Mouse (Mus musculus) B cell, adult 2 months (primary cell): ENCODE results near the gene 2610042L04Rik.
"Not testable (repeated sequence)": the region's sequence is repeated elsewhere in the genome, so short reads cannot be mapped to it uniquely, and the experiment has no call there.

ENCODE experiments used
- DNase-seq, 2 experiments: peaks; one replicate each; pipeline ENCODE4 v3.0.0; 2022

2610042L04Rik gene

GRCm38 (mm10) chr14:4334476-4335080, at the start of gene 2610042L04Rik:
2610042L04Rik (plus strand) TSS chr14:4334763.
- DNase-seq, result not testable (repeated sequence)

- DNase-seq, result not testable (repeated sequence)
Measured at GRCm38 (mm10) chr14:4316983-4317382, 17.6 kb upstream of the 2610042L04Rik start, which contains the start of gene Gm3149. Gm3149 (plus strand) TSS chr14:4317283.

- not testable (repeated sequence) for DNase-seq
Measured at GRCm38 (mm10) chr14:4335506-4335905, 943 bp downstream of the 2610042L04Rik start.

DNA sequence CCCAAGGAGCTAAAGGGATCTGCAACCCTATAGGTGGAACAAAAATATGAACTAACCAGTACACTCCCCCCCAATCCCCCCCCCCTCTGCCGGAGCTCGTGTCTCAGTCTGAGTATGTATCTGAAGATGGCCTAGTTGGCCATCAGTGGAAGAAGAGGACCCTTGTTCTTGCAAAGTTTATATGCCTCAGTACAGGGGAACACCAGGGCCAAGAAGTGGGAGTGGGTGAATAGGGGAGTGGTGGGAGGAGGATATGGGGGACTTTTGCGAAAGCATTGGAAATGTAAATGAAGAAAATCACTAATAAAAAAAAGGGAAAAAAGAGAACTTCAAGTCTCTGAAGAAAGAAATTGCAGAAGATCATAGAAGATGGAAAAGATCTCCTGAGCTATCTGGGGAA, 34.4 kb downstream of the 2610042L04Rik start:
- not testable (repeated sequence) for DNase-seq

DNA sequence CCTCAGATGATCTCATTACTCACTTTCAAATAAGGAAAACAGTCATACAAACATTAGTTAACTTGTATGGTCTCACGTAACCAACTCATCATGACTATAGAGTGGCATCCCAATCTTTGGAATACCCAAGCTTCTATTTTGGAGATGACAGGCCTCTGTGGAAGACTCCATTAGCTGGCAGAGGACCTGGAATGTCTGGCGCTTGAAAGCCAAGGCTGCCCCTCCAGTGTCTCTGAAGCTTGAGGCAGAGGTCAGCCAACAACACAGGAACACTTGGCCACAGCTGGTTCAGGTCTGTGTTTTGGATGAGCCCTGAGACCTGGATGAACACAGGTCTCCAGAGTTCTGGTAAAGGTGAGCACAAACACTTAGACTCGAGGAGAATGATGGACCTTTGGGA, 35.1 kb downstream of the 2610042L04Rik start:
- DNase-seq, result not testable (repeated sequence)

DNA sequence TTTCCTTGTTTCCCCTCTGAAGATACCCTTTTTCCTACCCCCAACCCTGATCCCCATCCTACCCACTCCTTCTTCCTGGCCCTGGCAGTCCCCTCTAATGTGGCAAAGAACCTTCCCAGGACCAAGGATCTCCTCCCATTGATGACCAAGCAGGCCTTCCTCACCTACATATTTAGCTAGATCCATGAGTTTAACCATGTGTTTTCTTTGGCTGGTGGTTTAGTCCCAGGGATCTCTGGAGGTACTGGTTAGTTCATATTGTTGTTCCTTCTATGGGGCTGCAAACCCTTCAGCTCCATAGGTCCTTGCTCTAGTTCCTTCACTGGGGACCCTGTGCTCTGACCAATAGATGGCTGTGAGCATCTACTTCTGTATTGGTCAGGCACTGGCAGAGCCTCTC, 43.3 kb downstream of the 2610042L04Rik start:
- not testable (repeated sequence) for DNase-seq

- DNase-seq, result not testable (repeated sequence)
Measured at GRCm38 (mm10) chr14:4385606-4386005, 51.0 kb downstream of the 2610042L04Rik start.

DNA sequence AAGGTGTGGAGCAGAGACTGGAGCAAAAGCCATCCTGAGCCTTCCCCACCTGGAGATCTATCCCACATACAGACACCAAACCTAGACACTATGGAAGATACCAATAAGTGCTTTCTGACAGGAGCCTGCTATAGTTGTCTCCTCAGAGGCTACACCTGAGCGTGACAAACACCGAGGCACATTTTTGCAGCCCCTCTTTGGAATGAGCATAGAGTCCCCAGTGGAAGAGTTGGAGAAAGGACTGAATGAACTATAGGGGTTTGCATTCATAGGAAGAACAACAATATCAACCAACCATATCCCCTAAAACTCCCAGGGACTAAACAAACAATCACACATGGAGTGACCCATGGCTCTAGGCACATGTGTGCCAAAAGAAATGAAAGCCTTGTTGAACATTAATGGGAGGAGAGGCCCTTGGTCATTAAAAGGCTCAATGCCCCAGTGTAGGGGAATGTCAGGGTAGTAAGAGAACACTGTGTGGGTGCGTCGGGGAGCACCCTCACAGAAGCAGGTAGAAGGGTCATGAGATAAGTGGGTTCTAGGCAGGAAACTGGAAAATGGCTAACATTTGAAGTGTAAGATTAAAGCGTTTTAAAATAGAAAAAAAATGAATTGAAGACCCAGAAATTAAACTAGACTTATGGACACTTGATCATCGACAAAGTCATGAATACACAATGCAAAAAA, 58.4 kb downstream of the 2610042L04Rik start:
- not testable (repeated sequence) for DNase-seq

DNA sequence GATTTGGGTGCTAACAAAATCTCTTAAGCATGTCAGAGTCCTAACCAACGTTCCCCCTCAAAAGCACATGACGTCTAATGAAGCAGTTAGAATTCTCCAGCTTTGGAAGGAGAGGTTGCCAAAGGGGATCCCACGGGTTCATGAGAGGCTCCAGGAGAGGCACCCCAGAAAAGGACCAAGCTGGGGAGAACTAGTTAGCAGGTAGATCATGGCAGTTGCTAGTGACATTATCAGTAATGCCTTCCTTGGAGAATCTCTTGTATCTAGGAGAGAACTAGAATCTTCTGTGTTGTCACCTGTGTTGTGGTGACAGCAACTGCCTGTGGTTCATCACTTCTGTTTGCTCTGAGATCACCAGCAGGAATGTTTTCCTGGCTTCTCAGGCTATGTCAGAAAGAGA, 62.7 kb downstream of the 2610042L04Rik start, which contains the start of gene Gm3159:
Gm3159 (plus strand) TSS at position 301 of the 400 bp plus-strand sequence.
- not testable (repeated sequence) for DNase-seq

GRCm38 (mm10) chr14:4398624-4399023, 64.1 kb downstream of the 2610042L04Rik start:
- DNase-seq, result not testable (repeated sequence)

- not testable (repeated sequence) for DNase-seq
Measured at GRCm38 (mm10) chr14:4400115-4400789, 65.7 kb downstream of the 2610042L04Rik start.

GRCm38 (mm10) chr14:4401245-4401644, 66.7 kb downstream of the 2610042L04Rik start:
- not testable (repeated sequence) for DNase-seq

DNA sequence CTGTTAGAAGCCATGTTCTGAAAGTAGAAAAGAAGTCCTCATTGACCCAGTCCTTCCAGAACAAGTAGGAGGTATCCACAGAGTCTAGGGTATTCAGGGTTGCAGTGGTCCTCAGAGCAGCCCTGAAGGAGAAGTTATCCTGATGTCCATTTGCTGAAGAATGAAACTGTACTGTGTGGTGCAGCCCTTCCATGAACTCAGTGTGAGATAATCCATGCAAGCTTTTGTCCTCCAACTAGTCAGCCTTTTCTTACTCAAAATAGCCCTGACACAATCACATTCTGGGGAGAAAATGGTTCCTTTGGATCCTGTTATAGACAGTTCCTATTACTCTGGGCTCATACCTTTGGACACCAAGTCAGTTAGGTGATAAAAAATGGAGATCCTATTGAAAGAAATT, 69.3 kb downstream of the 2610042L04Rik start:
- not testable (repeated sequence) for DNase-seq
